Mouse (Mus musculus): ENCODE data around the gene Atp6v1e1. TPM values are rescaled to one million over a fixed set of nuclear protein-coding genes. Genes with fewer than 3 reads are reported as not detected.
"Not testable (repeated sequence)": the region's sequence is repeated elsewhere in the genome, so short reads cannot be mapped to it uniquely, and the experiment has no call there.

Gene Atp6v1e1
- 133 and 134 TPM in 2 replicates for polyA plus RNA-seq (2015; fragmentation: Nextera tagmentation; extraction: Ambion mirVana)

- peak within 1 kb of the TSS; percentile 59 for H3K4me2 ChIP-seq
- no peaks in the 10 kb centered on the region for H3K9me3 ChIP-seq
- H3K4me3 ChIP-seq (replicated peaks) = peak within 1 kb of the TSS; percentile 100
- H3K27ac ChIP-seq = peak within 1 kb of the TSS; percentile 95
- under 1% methylated on average over 41 of the region's 41 CpGs for WGBS
- no peaks in the 10 kb centered on the region for H3K27me3 ChIP-seq (replicated peaks)
- ATAC-seq (ENCODE audit: insufficient read depth, low FRiP score, low read depth) = peak; percentile 94
- peaks cover 15% of the 10 kb centered on the region for H3K36me3 ChIP-seq
- peak within 1 kb of the TSS; percentile 74 for H3K9ac ChIP-seq
- peaks cover 5% of the 10 kb centered on the region for H3K4me1 ChIP-seq
These were observed at the start of gene Atp6v1e1 for GRCm38 (mm10) chr6:120822307-120822928. Gene Atp6v1e1 (minus strand): TSS chr6:120822793.

- Histone ChIP-seq H3K9me3 (no peaks in the 10 kb centered on the region), H3K27ac (no peak overlapping the region), H3K4me2 (no peak overlapping the region), H3K27me3 (replicated peaks) (no peaks in the 10 kb centered on the region), H3K36me3 (peaks cover 7% of the 10 kb centered on the region; the same call in 1 of the 2 replicates), H3K4me3 (replicated peaks) (no peak overlapping the region), H3K4me1 (no peaks in the 10 kb centered on the region), H3K9ac (no peak overlapping the region)
- 76% methylated on average over 2 of the region's 2 CpGs for WGBS
- ATAC-seq (ENCODE audit: insufficient read depth, low FRiP score, low read depth) = no peak
These were observed 48.7 kb upstream of the Atp6v1e1 start for GRCm38 (mm10) chr6:120871286-120871685.

- Histone ChIP-seq H3K9ac (no peak overlapping the region), H3K27ac (no peak overlapping the region), H3K4me1 (no peaks in the 10 kb centered on the region), H3K36me3 (peaks cover 9% of the 10 kb centered on the region; the same call in 1 of the 2 replicates), H3K4me3 (replicated peaks) (no peak overlapping the region), H3K27me3 (replicated peaks) (no peaks in the 10 kb centered on the region), H3K4me2 (no peak overlapping the region), H3K9me3 (no peaks in the 10 kb centered on the region)
- ATAC-seq (ENCODE audit: insufficient read depth, low FRiP score, low read depth) = no peak
- 43% methylated on average over 1 of the region's 1 CpGs for WGBS
These were observed 46.2 kb upstream of the Atp6v1e1 start for GRCm38 (mm10) chr6:120868824-120869223.

- H3K27me3 ChIP-seq (replicated peaks) = no peaks in the 10 kb centered on the region
- no peaks in the 10 kb centered on the region for H3K9me3 ChIP-seq
- no peak overlapping the region for H3K4me2 ChIP-seq
- 73% methylated on average over 9 of the region's 9 CpGs for WGBS
- 0 out of 2 replicates have a peak, but pooled peaks cover 3% of the 10 kb centered on the region for H3K36me3 ChIP-seq
- H3K9ac ChIP-seq = no peak overlapping the region
- H3K4me1 ChIP-seq = no peaks in the 10 kb centered on the region
- no peak overlapping the region for H3K4me3 ChIP-seq (replicated peaks)
- no peak for ATAC-seq (ENCODE audit: insufficient read depth, low FRiP score, low read depth)
- no peak overlapping the region for H3K27ac ChIP-seq
These were observed 43.6 kb upstream of the Atp6v1e1 start for GRCm38 (mm10) chr6:120866051-120866814.

- H3K36me3 ChIP-seq = peaks cover 6% of the 10 kb centered on the region; the same call in 1 of the 2 replicates
- H3K27me3 ChIP-seq (replicated peaks) = no peaks in the 10 kb centered on the region
- no peaks in the 10 kb centered on the region for H3K4me1 ChIP-seq
- WGBS = 98% methylated on average over 3 of the region's 3 CpGs
- no peak overlapping the region for H3K27ac ChIP-seq
- no peak overlapping the region for H3K9ac ChIP-seq
- H3K4me2 ChIP-seq = no peak overlapping the region
- no peaks in the 10 kb centered on the region for H3K9me3 ChIP-seq
- ATAC-seq (ENCODE audit: insufficient read depth, low FRiP score, low read depth) = no peak
- no peak overlapping the region for H3K4me3 ChIP-seq (replicated peaks)
These were observed 37.5 kb upstream of the Atp6v1e1 start for GRCm38 (mm10) chr6:120860079-120860478.

- WGBS = 74% methylated on average over 8 of the region's 8 CpGs
- H3K27ac ChIP-seq = no peak overlapping the region
These were observed 35.7 kb upstream of the Atp6v1e1 start for GRCm38 (mm10) chr6:120858217-120858711.

GRCm38 (mm10) chr6:120854413-120854812 lies 31.8 kb upstream of the Atp6v1e1 start:
- WGBS = 68% methylated on average over 10 of the region's 10 CpGs
- no peak overlapping the region for H3K9ac ChIP-seq
- no peak; the same call in 1 of the 2 replicates for ATAC-seq (ENCODE audit: insufficient read depth, low FRiP score, low read depth)
- H3K27me3 ChIP-seq (replicated peaks) = no peaks in the 10 kb centered on the region
- H3K4me1 ChIP-seq = no peaks in the 10 kb centered on the region
- no peak overlapping the region for H3K4me3 ChIP-seq (replicated peaks)
- no peak overlapping the region for H3K4me2 ChIP-seq
- no peak overlapping the region for H3K27ac ChIP-seq
- H3K9me3 ChIP-seq = no peaks in the 10 kb centered on the region
- H3K36me3 ChIP-seq = peaks cover 8% of the 10 kb centered on the region; the same call in 1 of the 2 replicates

More at GRCm38 (mm10) chr6:120858217-120858711, 35.7 kb upstream of the Atp6v1e1 start:
- H3K4me2 ChIP-seq = no peak overlapping the region
- no peak for ATAC-seq (ENCODE audit: insufficient read depth, low FRiP score, low read depth)
- H3K9ac ChIP-seq = no peak overlapping the region
- H3K4me1 ChIP-seq = no peaks in the 10 kb centered on the region
- peaks cover 6% of the 10 kb centered on the region; the same call in 1 of the 2 replicates for H3K36me3 ChIP-seq
- no peak overlapping the region for H3K4me3 ChIP-seq (replicated peaks)
- H3K9me3 ChIP-seq = no peaks in the 10 kb centered on the region
- no peaks in the 10 kb centered on the region for H3K27me3 ChIP-seq (replicated peaks)

GRCm38 (mm10) chr6:120850720-120851119 lies 28.1 kb upstream of the Atp6v1e1 start:
- H3K4me3 ChIP-seq (replicated peaks); H3K4me2 ChIP-seq; H3K9ac ChIP-seq; ATAC-seq (ENCODE audit: insufficient read depth, low FRiP score, low read depth); H3K36me3 ChIP-seq; H3K27me3 ChIP-seq (replicated peaks); H3K4me1 ChIP-seq; H3K9me3 ChIP-seq; H3K27ac ChIP-seq: not testable (repeated sequence)

GRCm38 (mm10) chr6:120841754-120842153 lies 19.2 kb upstream of the Atp6v1e1 start:
- no peak overlapping the region for H3K4me3 ChIP-seq (replicated peaks)
- no peak overlapping the region for H3K9ac ChIP-seq
- no peak overlapping the region for H3K27ac ChIP-seq
- H3K36me3 ChIP-seq = peaks cover 6% of the 10 kb centered on the region; the same call in 1 of the 2 replicates
- no peaks in the 10 kb centered on the region for H3K9me3 ChIP-seq
- WGBS = 95% methylated on average over 5 of the region's 5 CpGs
- H3K27me3 ChIP-seq (replicated peaks) = no peaks in the 10 kb centered on the region
- no peak overlapping the region for H3K4me2 ChIP-seq
- 0 out of 2 replicates have a peak, but pooled peaks cover 7% of the 10 kb centered on the region for H3K4me1 ChIP-seq
- ATAC-seq (ENCODE audit: insufficient read depth, low FRiP score, low read depth) = no peak

- Histone ChIP-seq H3K27me3 (replicated peaks) (no peaks in the 10 kb centered on the region), H3K4me1 (0 out of 2 replicates have a peak, but pooled peaks cover 7% of the 10 kb centered on the region), H3K9ac (no peak overlapping the region), H3K9me3 (no peaks in the 10 kb centered on the region), H3K27ac (no peak overlapping the region), H3K36me3 (peaks cover 6% of the 10 kb centered on the region; the same call in 1 of the 2 replicates), H3K4me2 (no peak overlapping the region), H3K4me3 (replicated peaks) (no peak overlapping the region)
- ATAC-seq (ENCODE audit: insufficient read depth, low FRiP score, low read depth) = no peak
- WGBS = 97% methylated on average over 7 of the region's 7 CpGs
These were observed 17.7 kb upstream of the Atp6v1e1 start for GRCm38 (mm10) chr6:120840258-120840657.

GRCm38 (mm10) chr6:120837152-120837530 lies 14.5 kb upstream of the Atp6v1e1 start:
- Histone ChIP-seq H3K4me1 (0 out of 2 replicates have a peak, but pooled peaks cover 4% of the 10 kb centered on the region), H3K9me3 (no peaks in the 10 kb centered on the region), H3K4me3 (replicated peaks) (peak overlapping the region; percentile 94), H3K27ac (peak overlapping the region; percentile 96; the same call in 1 of the 2 replicates), H3K4me2 (peak overlapping the region; percentile 68), H3K27me3 (replicated peaks) (no peaks in the 10 kb centered on the region), H3K36me3 (peaks cover 3% of the 10 kb centered on the region; the same call in 1 of the 2 replicates), H3K9ac (peak overlapping the region; percentile 97; the same call in 1 of the 2 replicates)
- 40% methylated on average over 1 of the region's 1 CpGs for WGBS
- ATAC-seq (ENCODE audit: insufficient read depth, low FRiP score, low read depth) = no peak

All from stomach, embryonic 15.5 days (tissue).